Mouse (Mus musculus): ENCODE results near the gene Rgs9bp.

The Rgs9bp gene

DNA sequence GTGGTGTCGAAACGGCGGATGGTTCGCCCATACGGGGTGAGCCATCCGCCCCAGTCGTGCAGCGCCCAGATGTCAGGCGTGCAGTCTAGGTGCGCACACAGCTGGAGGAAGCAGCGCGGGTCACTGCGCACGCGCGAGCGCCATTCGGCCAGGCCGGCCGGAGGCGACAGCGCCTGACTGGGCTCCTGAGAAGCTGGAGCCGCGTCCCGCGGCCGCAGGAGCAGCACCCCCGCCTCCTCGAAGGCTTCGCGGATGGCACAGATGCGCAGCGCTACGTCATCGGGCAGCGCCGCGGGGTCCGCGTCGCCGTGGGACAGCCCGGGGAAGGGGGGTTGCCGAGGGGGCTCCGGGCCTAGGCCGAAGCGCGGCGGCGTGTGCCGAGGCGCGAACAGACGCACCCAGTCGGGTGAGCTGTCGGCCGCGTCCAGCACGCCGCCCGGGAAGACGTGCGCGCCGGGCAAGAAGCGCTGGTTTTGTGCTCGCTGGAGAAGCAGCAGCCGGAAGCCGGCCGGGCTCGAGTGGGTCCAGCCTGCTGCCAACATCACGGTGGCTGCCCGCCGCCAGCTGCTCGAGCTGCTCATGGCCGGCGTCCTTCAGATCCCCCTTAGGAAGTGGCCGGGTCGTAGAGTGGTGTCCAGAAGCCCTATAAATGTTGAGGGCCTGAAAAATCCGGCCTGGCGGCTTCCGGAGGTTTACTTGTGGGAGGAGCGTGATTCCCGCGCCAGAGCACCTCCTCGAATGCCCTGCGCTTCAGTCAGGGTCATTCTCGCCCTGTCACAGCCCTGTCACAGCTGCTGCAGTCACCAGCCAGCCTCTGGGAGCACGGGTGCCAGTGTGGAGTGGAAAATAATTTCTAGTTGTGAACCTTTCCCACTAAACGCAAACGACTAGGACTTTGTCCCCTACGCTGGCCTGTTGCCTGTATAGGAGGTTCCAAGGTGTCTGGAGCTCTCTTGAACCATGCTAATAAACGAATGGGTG is 29.9 kb downstream of the Rgs9bp start:
- TF ChIP-seq GATA4 (IDR thresholded peaks at IDR 0.05; ENCODE audit: insufficient replicate concordance, low read length) = no peak

- TF ChIP-seq GATA4 (IDR thresholded peaks at IDR 0.05; ENCODE audit: insufficient replicate concordance, low read length) = no peak
These were observed 30.7 kb downstream of the Rgs9bp start for GRCm38 (mm10) chr7:35554605-35555175.

DNA sequence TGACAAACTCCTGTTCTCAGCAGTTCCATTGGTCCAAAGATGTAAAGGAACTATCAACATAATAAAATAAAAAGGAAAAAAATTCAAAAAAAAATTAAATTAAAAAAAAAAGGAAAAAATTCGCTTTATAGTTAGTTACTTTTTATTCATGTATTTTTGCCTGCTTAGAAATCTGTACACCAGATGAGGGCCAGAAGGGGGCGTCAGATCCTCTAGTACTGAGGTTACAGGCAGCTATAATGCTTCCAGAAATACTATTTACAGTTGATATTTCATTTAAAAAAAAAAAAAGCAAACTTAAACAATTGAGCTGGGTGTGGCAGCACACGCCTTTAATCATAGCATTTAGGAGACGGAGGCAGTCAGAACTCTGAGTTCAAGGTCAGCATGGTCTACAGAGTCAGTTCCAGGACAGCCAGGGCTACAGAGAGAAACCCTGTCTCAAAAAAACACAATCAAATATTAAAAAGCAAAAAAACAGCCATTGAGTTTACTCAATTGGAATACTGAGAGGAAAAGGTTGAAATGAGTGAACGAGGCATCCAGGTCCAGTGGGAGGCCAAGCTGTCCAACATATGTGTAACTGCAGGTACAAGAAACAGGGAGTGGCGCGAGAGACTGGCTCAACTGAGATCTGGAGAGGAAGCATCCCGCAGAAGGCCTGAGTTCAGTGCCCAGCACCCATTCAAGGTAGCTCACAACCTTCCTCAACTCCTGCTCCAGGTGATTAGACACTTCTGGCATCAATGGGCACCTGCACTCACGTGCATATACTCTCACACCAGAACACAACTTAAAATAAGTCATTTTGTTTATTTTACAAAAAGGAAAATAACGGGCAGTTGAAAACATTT is 31.4 kb downstream of the Rgs9bp start:
- no peak for TF ChIP-seq GATA4 (IDR thresholded peaks at IDR 0.05; ENCODE audit: insufficient replicate concordance, low read length)

GRCm38 (mm10) chr7:35545881-35546280 is 39.5 kb downstream of the Rgs9bp start:
- no peak for TF ChIP-seq GATA4 (IDR thresholded peaks at IDR 0.05; ENCODE audit: insufficient replicate concordance, low read length)

DNA sequence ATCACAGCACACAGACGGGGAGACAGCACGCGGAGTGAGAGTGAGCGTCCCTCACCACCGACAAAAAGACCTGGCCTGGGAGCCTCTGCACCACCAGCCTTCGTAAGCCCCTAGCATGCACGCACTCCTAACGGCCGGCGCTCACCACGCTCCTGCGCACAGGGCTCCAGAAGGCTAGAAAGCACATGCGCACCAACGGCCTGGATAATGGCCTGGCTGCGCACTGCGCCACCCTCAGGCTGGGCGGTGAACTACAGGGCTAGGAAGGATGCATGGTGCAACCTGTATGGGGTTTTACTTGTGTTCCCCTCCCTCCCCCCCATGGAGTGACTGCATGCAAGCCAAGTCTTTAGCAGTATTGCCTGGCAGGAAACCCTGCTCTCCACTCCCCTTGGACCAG is 47.8 kb downstream of the Rgs9bp start, which contains the start of gene Tdrd12:
Tdrd12 (minus strand) TSS at position 184 of the 400 bp plus-strand sequence.
- no peak for TF ChIP-seq GATA4 (IDR thresholded peaks at IDR 0.05; ENCODE audit: insufficient replicate concordance, low read length)

GRCm38 (mm10) chr7:35535750-35536512 is 49.5 kb downstream of the Rgs9bp start:
- TF ChIP-seq GATA4 (IDR thresholded peaks at IDR 0.05; ENCODE audit: insufficient replicate concordance, low read length) = no peak

- no peak for TF ChIP-seq GATA4 (IDR thresholded peaks at IDR 0.05; ENCODE audit: insufficient replicate concordance, low read length)
These were observed 55.4 kb downstream of the Rgs9bp start for GRCm38 (mm10) chr7:35530026-35530425.
